Mouse (Mus musculus) neural tube, embryonic 14.5 days (tissue): ENCODE data around the gene Tepp. TPM values are rescaled to one million over a fixed set of nuclear protein-coding genes. Genes with fewer than 3 reads are reported as not detected.

Experiments
- ATAC-seq: fragments of 200-750 bp; cut with Nextera tagmentation; 2 replicates; pipeline ENCODE4 v1.8.0; 2017; ENCODE audit warnings: low read depth, mild to moderate bottlenecking, moderate TSS enrichment, moderate library complexity
- H3K27ac ChIP-seq: fragments of 300-500 bp; sonication (generic); 2 replicates; pipeline ENCODE4 v1.5.1; 2014; ENCODE audit warnings: low read depth, mild to moderate bottlenecking, control low read depth, low read length, moderate library complexity, mixed read lengths
- H3K27me3 ChIP-seq: fragments of 300-500 bp; sonication (generic); 2 replicates; pipeline ENCODE4 v1.6.1; 2014; ENCODE audit warnings: low read length; ENCODE audit not compliant: control insufficient read depth, insufficient read depth
- H3K36me3 ChIP-seq: fragments of 300-500 bp; sonication (generic); 2 replicates; pipeline ENCODE4 v1.6.1; 2014; ENCODE audit warnings: low read length, mixed read lengths; ENCODE audit not compliant: control insufficient read depth, insufficient read depth
- H3K4me1 ChIP-seq: fragments of 300-500 bp; sonication (generic); 2 replicates; pipeline ENCODE4 v1.6.1; 2014; ENCODE audit warnings: low read length; ENCODE audit not compliant: control insufficient read depth, insufficient read depth
- H3K4me2 ChIP-seq: fragments of 300-500 bp; sonication (generic); 2 replicates; pipeline ENCODE4 v1.6.1; 2014; ENCODE audit warnings: mild to moderate bottlenecking, low read depth, low read length, control low read depth
- H3K4me3 ChIP-seq: fragments of 300-500 bp; sonication (generic); 2 replicates; pipeline ENCODE4 v1.5.1; 2014; ENCODE audit warnings: low read depth, low read length, control low read depth, mixed read lengths
- H3K9ac ChIP-seq: fragments of 300-500 bp; sonication (generic); replicated peaks from 2 replicates; pipeline ENCODE4 v1.6.1; 2014; ENCODE audit warnings: low read depth, mild to moderate bottlenecking, control low read depth, low read length, mixed read lengths
- H3K9me3 ChIP-seq: fragments of 300-500 bp; sonication (generic); 2 replicates; pipeline ENCODE4 v1.6.1; 2016; ENCODE audit warnings: low read length; ENCODE audit not compliant: control insufficient read depth
- WGBS: fragments of 180-500 bp; shearing (Covaris S2); extraction: QIAGEN DNeasy Blood & Tissue Kit; methylation state at CpG from one replicate; pipeline ENCODE4 v1.1.7; 2014; 5-methylcytosine and 5-hydroxymethylcytosine counted together
- polyA plus RNA-seq: library from polyadenylated mRNA; unstranded; fragments of >200 nt; fragmentation: Nextera tagmentation; extraction: Ambion mirVana; gene quantifications from 2 replicates; pipeline ENCODE4 v1.2.1, GENCODE M21; 2014

Gene Tepp
- polyA plus RNA-seq, 1 experiment from 2014 or later, result 1.6 TPM

GRCm38 (mm10) chr8:95352871-95353866 lies 42.8 kb downstream of the Tepp start:
- ATAC-seq, result peak; percentile 45
- peak overlapping the region; percentile 93 for H3K4me3 ChIP-seq
- H3K36me3 ChIP-seq, result no peaks in the 10 kb centered on the region
- WGBS, result 2% methylated on average over 62 of the region's 62 CpGs
- H3K4me1 ChIP-seq, result peaks cover 40% of the 10 kb centered on the region
- peak overlapping the region; percentile 87 for H3K27ac ChIP-seq
- peak overlapping the region; percentile 89 for H3K4me2 ChIP-seq
- H3K27me3 ChIP-seq, result no peaks in the 10 kb centered on the region
- H3K9ac ChIP-seq, result peak overlapping the region; percentile 91
- H3K9me3 ChIP-seq, result no peaks in the 10 kb centered on the region

- peaks cover 33% of the 10 kb centered on the region for H3K4me1 ChIP-seq
- peak overlapping the region; percentile 89; the same call in 1 of the 2 replicates for H3K4me2 ChIP-seq
- no peaks in the 10 kb centered on the region for H3K9me3 ChIP-seq
- H3K36me3 ChIP-seq, result no peaks in the 10 kb centered on the region
- no peak overlapping the region for H3K9ac ChIP-seq
- H3K27me3 ChIP-seq, result no peaks in the 10 kb centered on the region
- 89% methylated on average over 2 of the region's 2 CpGs for WGBS
- H3K27ac ChIP-seq, result no peak overlapping the region
- ATAC-seq, result no peak
- H3K4me3 ChIP-seq, result no peak overlapping the region
Measured at GRCm38 (mm10) chr8:95354606-95355005, 44.2 kb downstream of the Tepp start.

GRCm38 (mm10) chr8:95358550-95359411 lies 48.4 kb downstream of the Tepp start:
- H3K4me2 ChIP-seq, result no peak overlapping the region
- ATAC-seq, result no peak

DNA sequence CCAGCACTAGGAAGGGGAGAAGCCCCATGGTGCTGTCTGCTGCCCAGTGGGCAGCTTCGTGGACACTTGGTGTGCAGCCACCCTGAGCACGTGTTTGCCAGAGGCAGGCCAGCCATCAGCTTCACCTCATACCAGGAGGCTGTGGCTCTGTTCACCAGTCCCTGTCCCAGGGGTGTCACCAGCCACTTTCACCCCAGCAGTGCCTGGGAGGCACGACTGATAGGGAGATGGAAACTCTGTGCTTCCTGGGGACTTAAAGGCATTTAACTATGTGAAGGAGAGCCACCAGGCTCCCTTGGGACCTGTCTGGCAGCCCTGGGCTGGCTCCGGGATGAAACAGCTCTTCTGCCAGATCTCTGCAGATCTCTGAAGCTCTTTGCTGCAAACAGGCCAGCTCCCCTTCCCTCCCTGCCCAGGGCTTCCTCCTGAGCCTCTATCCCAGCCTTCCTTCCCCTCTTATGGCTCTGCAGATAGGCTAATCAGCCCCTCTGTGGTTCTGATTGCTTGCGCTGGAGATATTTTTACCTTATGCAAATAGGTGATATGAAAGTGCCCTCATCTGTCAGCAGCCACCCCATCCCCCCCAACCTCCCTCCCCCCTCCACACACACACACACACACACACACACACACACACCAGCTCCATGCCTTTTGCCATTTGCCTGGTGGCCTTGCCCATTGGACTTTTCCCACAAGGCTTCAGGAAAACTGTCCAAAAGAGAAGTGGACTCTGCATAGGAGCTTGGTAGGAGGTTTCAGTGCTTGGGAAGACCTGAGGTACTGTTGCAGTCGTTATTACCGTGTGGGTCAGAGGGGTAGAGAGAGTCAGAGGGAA lies 50.0 kb downstream of the Tepp start:
- Histone ChIP-seq H3K4me2 (no peak overlapping the region), H3K9ac (no peak overlapping the region), H3K36me3 (no peaks in the 10 kb centered on the region), H3K9me3 (no peaks in the 10 kb centered on the region), H3K4me1 (peaks cover 24% of the 10 kb centered on the region), H3K27ac (no peak overlapping the region; the same call in 1 of the 2 replicates), H3K4me3 (no peak overlapping the region), H3K27me3 (no peaks in the 10 kb centered on the region)
- ATAC-seq, result no peak
- WGBS, result 52% methylated on average over 7 of the region's 7 CpGs

More at GRCm38 (mm10) chr8:95358550-95359411, 48.4 kb downstream of the Tepp start:
- Histone ChIP-seq H3K9me3 (no peaks in the 10 kb centered on the region), H3K4me3 (no peak overlapping the region), H3K4me1 (peaks cover 34% of the 10 kb centered on the region), H3K9ac (no peak overlapping the region), H3K27me3 (no peaks in the 10 kb centered on the region), H3K27ac (no peak overlapping the region), H3K36me3 (no peaks in the 10 kb centered on the region)
- WGBS, result 62% methylated on average over 8 of the region's 8 CpGs

GRCm38 (mm10) chr8:95361016-95361341 lies 50.6 kb downstream of the Tepp start:
- no peak overlapping the region for H3K4me2 ChIP-seq
- no peak overlapping the region for H3K4me3 ChIP-seq
- 87% methylated on average over 3 of the region's 3 CpGs for WGBS
- no peaks in the 10 kb centered on the region for H3K9me3 ChIP-seq
- no peaks in the 10 kb centered on the region for H3K27me3 ChIP-seq
- peaks cover 21% of the 10 kb centered on the region for H3K4me1 ChIP-seq
- H3K9ac ChIP-seq, result no peak overlapping the region
- ATAC-seq, result no peak
- no peak overlapping the region for H3K27ac ChIP-seq
- H3K36me3 ChIP-seq, result no peaks in the 10 kb centered on the region

DNA sequence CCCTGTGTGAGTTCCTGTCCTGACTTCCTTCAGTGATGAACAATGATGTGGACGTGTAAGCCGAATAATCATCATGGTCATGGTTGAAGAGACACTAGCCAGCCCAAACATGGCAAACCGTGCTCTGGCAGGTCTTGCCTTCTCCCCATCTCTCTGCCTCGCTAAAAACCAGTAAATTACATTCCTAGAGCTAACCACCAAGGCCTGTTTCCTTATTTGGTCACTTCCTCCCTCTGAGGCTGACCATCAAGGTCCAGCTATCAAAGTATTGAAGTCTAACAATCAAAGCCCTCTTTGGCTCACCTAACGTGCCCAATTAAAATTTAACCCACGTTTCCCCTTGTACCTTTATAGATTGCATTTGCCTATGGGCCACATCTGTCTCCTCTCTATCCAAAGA lies 51.9 kb downstream of the Tepp start:
- Histone ChIP-seq H3K9me3 (no peaks in the 10 kb centered on the region), H3K4me2 (no peak overlapping the region), H3K4me1 (peaks cover 16% of the 10 kb centered on the region), H3K36me3 (no peaks in the 10 kb centered on the region; the same call in 1 of the 2 replicates), H3K27me3 (no peaks in the 10 kb centered on the region), H3K9ac (no peak overlapping the region), H3K4me3 (no peak overlapping the region), H3K27ac (no peak overlapping the region)
- ATAC-seq, result no peak
- WGBS, result 77% methylated on average over 6 of the region's 6 CpGs

DNA sequence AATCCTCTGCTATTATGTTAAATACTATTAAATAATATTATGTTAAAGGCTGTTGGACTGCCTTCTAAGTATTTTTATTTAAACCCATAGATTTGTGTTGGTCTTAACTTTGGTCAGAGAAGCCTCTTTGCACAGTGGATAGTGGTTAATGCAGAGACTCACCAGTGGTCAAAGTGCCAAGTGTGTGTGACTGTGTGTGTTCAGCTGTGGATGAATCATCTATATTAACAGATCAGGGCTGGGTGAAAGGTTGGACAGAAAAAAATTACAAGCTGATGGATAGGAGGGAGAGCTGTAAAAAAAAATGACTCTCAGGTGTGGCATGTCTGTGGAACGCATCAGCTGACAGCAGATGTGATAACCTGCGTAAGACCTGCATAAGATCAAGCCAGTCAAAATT lies 53.5 kb downstream of the Tepp start:
- no peak for ATAC-seq
- no peak overlapping the region for H3K4me2 ChIP-seq
- H3K9ac ChIP-seq, result no peak overlapping the region
- H3K9me3 ChIP-seq, result no peaks in the 10 kb centered on the region
- no peaks in the 10 kb centered on the region; the same call in 1 of the 2 replicates for H3K36me3 ChIP-seq
- WGBS, result 97% methylated on average over 2 of the region's 2 CpGs
- peaks cover 13% of the 10 kb centered on the region for H3K4me1 ChIP-seq
- H3K27ac ChIP-seq, result no peak overlapping the region
- no peaks in the 10 kb centered on the region for H3K27me3 ChIP-seq
- H3K4me3 ChIP-seq, result no peak overlapping the region

GRCm38 (mm10) chr8:95369581-95370326 lies 59.4 kb downstream of the Tepp start:
- H3K4me3 ChIP-seq, result no peak overlapping the region
- no peaks in the 10 kb centered on the region for H3K9me3 ChIP-seq
- no peaks in the 10 kb centered on the region for H3K4me1 ChIP-seq
- 60% methylated on average over 20 of the region's 20 CpGs for WGBS
- H3K9ac ChIP-seq, result no peak overlapping the region
- no peak for ATAC-seq
- H3K27ac ChIP-seq, result no peak overlapping the region
- peaks cover 15% of the 10 kb centered on the region for H3K36me3 ChIP-seq
- no peak overlapping the region for H3K4me2 ChIP-seq
- H3K27me3 ChIP-seq, result no peaks in the 10 kb centered on the region
